Mouse (Mus musculus) Patski (cell line): ENCODE data around the gene Adgrl2. TPM values are rescaled to one million over a fixed set of nuclear protein-coding genes. Genes with fewer than 3 reads are reported as not detected.

Source experiments
- ATAC-seq: fragments of 100-300 bp; one replicate; pipeline ENCODE4 v1.8.0; 2021
- CTCF ChIA-PET: fragments of 350-600 bp; sonication (Branson Sonifier 250); formaldehyde crosslinking; loops from one replicate; lab custom pipeline; 2022; ENCODE audit warnings: inconsistent platforms; lab: Charles Lee
- POLR2A ChIA-PET: fragments of 350-600 bp; sonication (Branson Sonifier 250); formaldehyde crosslinking; loops from one replicate; lab custom pipeline; 2022; ENCODE audit warnings: antibody characterized with exemption, inconsistent platforms; lab: Charles Lee
- DNase-seq: peaks from one replicate; pipeline ENCODE4 v3.0.0-alpha.2; 2011; ENCODE audit warnings: low read depth, low spot score
- H3K27me3 ChIP-seq: fragments of 371-371 bp; one replicate; pipeline ENCODE4 v1.5.1; 2021
- CTCF ChIP-seq: fragments of 100-300 bp; IDR thresholded peaks from one replicate; pipeline ENCODE4 v1.5.1; 2021
- in situ Hi-C: fragments of 300-500 bp; cut with MboI; formaldehyde crosslinking; loops from 3 replicates; pipeline ENCODE4 v1.11.1; 2018; ENCODE audit warnings: low pct_unique_long_range_greater_than_20kb, mixed read lengths
- polyA plus RNA-seq: library from polyadenylated mRNA; unstranded; gene quantifications from one replicate; pipeline ENCODE4 v1.2.3, GENCODE M21; 2021

Adgrl2 gene
- polyA plus RNA-seq, 1 experiment from 2014 or later, result 107 TPM

- ATAC-seq (no peak), DNase-seq (no peak)
- TF ChIP-seq CTCF, result no peak
- ChIA-PET CTCF (interaction anchor here (1.3 kb wide), 1 partner anchor 10 kb away, joined by 3 read pairs; no protein-coding TSS in a partner anchor), POLR2A (interaction anchor here (1.0 kb wide), 1 partner anchor 12 kb away, joined by 3 read pairs; no protein-coding TSS in a partner anchor)
- no peaks in the 10 kb centered on the region for H3K27me3 ChIP-seq
- in situ Hi-C loops, result no loop called here
Measured at GRCm38 (mm10) chr3:148935056-148935455, 55.3 kb downstream of the Adgrl2 start.

- POLR2A ChIA-PET, result no interaction called here
- no peaks in the 10 kb centered on the region for H3K27me3 ChIP-seq
- no peak for DNase-seq
- TF ChIP-seq CTCF, result no peak
- in situ Hi-C loops, result no loop called here
- CTCF ChIA-PET, result interaction anchor here (2.4 kb wide), 1 partner anchor 9 kb away, joined by 7 read pairs; no protein-coding TSS in a partner anchor
- ATAC-seq, result no peak
Measured at GRCm38 (mm10) chr3:148934279-148934678, 56.1 kb downstream of the Adgrl2 start.

- in situ Hi-C loops, result no loop called here
- POLR2A ChIA-PET, result no interaction called here
- no peak for ATAC-seq
- no peaks in the 10 kb centered on the region for H3K27me3 ChIP-seq
- DNase-seq, result no peak
- TF ChIP-seq CTCF, result no peak
- CTCF ChIA-PET, result interaction anchor here (1.0 to 2.4 kb wide), 3 partner anchors 10 to 18 kb away, joined by 3 to 7 read pairs (median 3); no protein-coding TSS in a partner anchor
Measured at GRCm38 (mm10) chr3:148933160-148933559, 57.2 kb downstream of the Adgrl2 start.

- POLR2A ChIA-PET, result no interaction called here
- no peak for TF ChIP-seq CTCF
- in situ Hi-C loops, result no loop called here
- DNase-seq (no peak), ATAC-seq (no peak)
- CTCF ChIA-PET, result interaction anchor here (0.8 to 1.8 kb wide), 3 partner anchors 8 to 13 kb away, joined by 3 to 6 read pairs (median 3); no protein-coding TSS in a partner anchor
- no peaks in the 10 kb centered on the region for H3K27me3 ChIP-seq
Measured at GRCm38 (mm10) chr3:148930913-148931312, 59.4 kb downstream of the Adgrl2 start.

- POLR2A ChIA-PET, result no interaction called here
Measured at GRCm38 (mm10) chr3:148926330-148926729, 64.0 kb downstream of the Adgrl2 start.

GRCm38 (mm10) chr3:148922618-148923095 lies 67.7 kb downstream of the Adgrl2 start:
- CTCF ChIA-PET, result interaction anchor here (1.3 to 2.3 kb wide), 3 partner anchors 9 to 71 kb away, joined by 3 to 6 read pairs (median 6); no protein-coding TSS in a partner anchor
- DNase-seq, result no peak
- no peaks in the 10 kb centered on the region for H3K27me3 ChIP-seq
- POLR2A ChIA-PET, result interaction anchor here (0.9 to 1.3 kb wide), 2 partner anchors 13 to 43 kb away, joined by 3 read pairs; no protein-coding TSS in a partner anchor
- no peak for ATAC-seq
- in situ Hi-C loops, result no loop called here
- TF ChIP-seq CTCF, result no peak

More at GRCm38 (mm10) chr3:148926330-148926729, 64.0 kb downstream of the Adgrl2 start:
- in situ Hi-C loops, result loop anchor here (5.0 kb wide), 1 partner anchor 46 kb away; no protein-coding TSS in a partner anchor
- ATAC-seq, result no peak
- no peak for TF ChIP-seq CTCF
- DNase-seq, result no peak
- H3K27me3 ChIP-seq, result no peaks in the 10 kb centered on the region
- CTCF ChIA-PET, result interaction anchor here (1.0 kb wide), 1 partner anchor 10 kb away, joined by 3 read pairs; no protein-coding TSS in a partner anchor

GRCm38 (mm10) chr3:148921966-148922587 lies 68.3 kb downstream of the Adgrl2 start:
- POLR2A ChIA-PET, result interaction anchor here (1.3 kb wide), 1 partner anchor 44 kb away, joined by 3 read pairs; no protein-coding TSS in a partner anchor
- TF ChIP-seq CTCF, result no peak
- no peaks in the 10 kb centered on the region for H3K27me3 ChIP-seq
- in situ Hi-C loops, result no loop called here
- ATAC-seq, result peak; percentile 63
- peak; percentile 59 for DNase-seq
- CTCF ChIA-PET, result interaction anchor here (1.3 to 2.3 kb wide), 5 partner anchors 10 to 70 kb away, joined by 3 to 7 read pairs (median 6); no protein-coding TSS in a partner anchor

GRCm38 (mm10) chr3:148920881-148921280 lies 69.5 kb downstream of the Adgrl2 start:
- TF ChIP-seq CTCF, result no peak
- POLR2A ChIA-PET, result no interaction called here
- no peak for ATAC-seq

GRCm38 (mm10) chr3:148918425-148918824 lies 71.9 kb downstream of the Adgrl2 start:
- TF ChIP-seq CTCF, result no peak
- POLR2A ChIA-PET, result interaction anchor here (0.6 to 1.3 kb wide), 2 partner anchors 185 to 1671 kb away, joined by 3 read pairs; no protein-coding TSS in a partner anchor
- in situ Hi-C loops, result no loop called here

More at GRCm38 (mm10) chr3:148920881-148921280, 69.5 kb downstream of the Adgrl2 start:
- in situ Hi-C loops, result no loop called here
- peak; percentile 30 for DNase-seq
- CTCF ChIA-PET, result interaction anchor here (1.4 to 1.9 kb wide), 3 partner anchors 18 to 23 kb away, joined by 3 to 7 read pairs (median 3); no protein-coding TSS in a partner anchor
- H3K27me3 ChIP-seq, result no peaks in the 10 kb centered on the region

GRCm38 (mm10) chr3:148917837-148918236 lies 72.5 kb downstream of the Adgrl2 start:
- CTCF ChIA-PET, result interaction anchor here (1.7 kb wide), 1 partner anchor 10 kb away, joined by 5 read pairs; no protein-coding TSS in a partner anchor
- no peak for TF ChIP-seq CTCF
- ATAC-seq (no peak), DNase-seq (no peak)
- POLR2A ChIA-PET, result interaction anchor here (0.6 kb wide), 1 partner anchor 1670 kb away, joined by 3 read pairs; no protein-coding TSS in a partner anchor
- in situ Hi-C loops, result no loop called here
- H3K27me3 ChIP-seq, result no peaks in the 10 kb centered on the region

More at GRCm38 (mm10) chr3:148918425-148918824, 71.9 kb downstream of the Adgrl2 start:
- ATAC-seq (peak; percentile 27), DNase-seq (no peak)
- CTCF ChIA-PET, result interaction anchor here (1.3 to 1.7 kb wide), 2 partner anchors 11 to 356 kb away, joined by 3 to 5 read pairs; no protein-coding TSS in a partner anchor
- H3K27me3 ChIP-seq, result no peaks in the 10 kb centered on the region
